Mouse (Mus musculus): ENCODE measurements around the gene Nmnat2. TPM values are rescaled to one million over a fixed set of nuclear protein-coding genes. Genes with fewer than 3 reads are reported as not detected.
A peak's percentile ranks its signal among the peaks of the same experiment; 100 is the strongest.

The Nmnat2 gene
- total RNA-seq, 2 experiments from 2014 or later = 104 to 109 TPM

DNA sequence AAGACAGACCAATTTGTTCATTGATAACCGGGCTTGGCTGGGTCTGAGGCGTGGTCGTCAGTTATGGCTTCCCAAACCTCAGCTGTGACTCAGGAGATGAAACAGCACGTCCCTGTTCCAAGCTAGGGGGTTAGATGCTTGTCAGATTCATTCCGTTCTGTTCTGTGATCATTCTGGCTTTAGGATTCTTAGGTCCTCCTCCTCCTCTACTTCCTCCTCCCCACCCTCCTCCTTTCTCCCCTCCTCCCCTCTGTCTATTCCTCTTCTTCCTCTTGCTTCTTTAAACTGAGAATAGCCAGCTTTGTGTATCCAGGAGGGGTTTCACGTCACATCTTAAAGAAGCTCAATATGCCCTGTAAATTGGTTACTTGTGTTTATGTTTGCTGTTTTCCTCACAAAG, 165.8 kb downstream of the Nmnat2 start:
- DNase-seq (ENCODE audit: low spot score in 2 of 2) = no peak

- no peak for DNase-seq (ENCODE audit: low spot score in 2 of 2)
Measured at GRCm38 (mm10) chr1:153121320-153121719, 166.5 kb downstream of the Nmnat2 start.

DNA sequence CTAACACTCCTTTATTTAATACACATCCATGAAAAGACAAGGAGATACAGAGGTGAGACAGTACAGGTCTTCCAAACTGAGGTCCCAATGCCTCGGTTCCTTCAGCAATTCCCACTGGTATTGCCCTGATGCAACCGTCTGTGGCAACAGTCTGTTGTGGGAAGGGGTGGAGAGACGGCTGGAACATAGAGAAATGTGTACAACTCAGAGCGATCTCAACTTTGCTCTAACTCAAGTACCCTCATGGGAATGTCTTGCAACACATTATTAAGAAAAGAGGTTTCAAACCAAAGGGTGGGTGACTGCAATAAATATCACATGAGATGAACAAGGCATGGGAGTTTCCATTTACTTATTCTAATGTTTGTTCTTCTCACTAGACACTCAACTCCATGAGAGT, 168.0 kb downstream of the Nmnat2 start:
- DNase-seq (ENCODE audit: low spot score in 2 of 2) = no peak

GRCm38 (mm10) chr1:153124502-153124901, 169.7 kb downstream of the Nmnat2 start:
- DNase-seq (ENCODE audit: low spot score in 2 of 2) = no peak

- no peak for DNase-seq (ENCODE audit: low spot score in 2 of 2)
Measured at GRCm38 (mm10) chr1:153125287-153126275, 170.8 kb downstream of the Nmnat2 start.

DNA sequence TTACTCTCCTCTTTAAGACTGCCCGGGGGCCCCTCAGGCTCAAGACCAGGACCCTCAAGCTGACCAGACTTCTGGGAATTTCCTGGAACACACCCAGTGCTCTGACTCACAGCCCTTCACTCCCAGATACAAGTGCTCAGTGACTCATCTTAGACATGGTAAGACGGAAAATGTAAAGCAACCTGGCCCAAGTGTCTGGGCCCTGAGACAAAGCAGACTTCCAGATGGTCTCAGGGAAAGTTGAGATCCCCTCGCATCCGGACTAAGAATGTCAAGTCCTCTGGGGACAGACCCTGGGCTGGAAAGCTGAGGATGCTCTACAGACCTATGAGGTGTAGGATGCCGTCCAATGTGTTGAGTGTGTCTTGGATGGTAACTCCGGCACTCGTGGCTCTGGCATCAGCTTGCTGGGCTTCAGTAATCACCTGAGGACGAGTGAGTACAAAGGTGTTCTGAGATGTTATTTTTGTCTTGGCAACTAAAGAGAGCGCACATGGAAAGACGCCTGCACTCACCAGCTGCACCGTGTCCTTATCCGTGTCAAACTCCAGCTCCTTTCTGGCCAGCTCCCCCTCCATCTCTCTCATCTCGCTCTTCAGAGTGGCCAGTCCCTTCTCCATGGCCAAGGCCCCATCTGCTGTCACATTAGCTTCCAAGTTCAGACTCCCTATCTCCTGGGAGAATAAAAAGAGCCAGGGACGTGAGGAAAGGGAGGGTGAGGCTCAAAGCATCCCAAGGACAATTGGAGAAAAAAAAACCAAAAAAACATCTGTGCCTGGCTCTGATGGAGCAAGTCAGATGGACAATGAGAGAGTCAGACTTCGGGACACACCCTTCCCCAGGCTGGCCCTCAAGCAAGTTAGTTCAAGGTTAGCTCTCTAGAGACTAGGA, 171.9 kb downstream of the Nmnat2 start:
- no peak for DNase-seq (ENCODE audit: low spot score in 2 of 2)

DNA sequence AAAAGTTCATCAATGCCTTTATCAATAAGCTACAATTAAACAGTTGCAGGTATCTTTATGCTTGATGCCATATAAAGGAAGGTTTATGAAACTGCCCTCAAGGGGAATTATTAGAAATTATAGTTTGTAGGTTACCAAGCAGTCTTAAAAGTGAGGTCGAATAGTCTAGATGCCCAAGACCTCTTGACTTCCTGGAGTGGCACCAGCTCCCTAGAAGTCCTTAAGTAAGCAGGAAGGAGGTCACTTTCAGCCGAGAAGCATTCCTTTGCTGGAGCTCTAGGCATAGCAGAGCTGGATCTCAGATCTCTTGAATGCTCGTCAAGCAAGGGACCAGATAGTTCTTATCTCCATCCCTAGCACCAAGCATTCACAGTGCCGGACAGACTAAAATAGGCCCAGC, 172.8 kb downstream of the Nmnat2 start:
- no peak for DNase-seq (ENCODE audit: low spot score in 2 of 2)

- DNase-seq (ENCODE audit: low spot score in 2 of 2) = no peak
Measured at GRCm38 (mm10) chr1:153128780-153129179, 174.0 kb downstream of the Nmnat2 start.

DNA sequence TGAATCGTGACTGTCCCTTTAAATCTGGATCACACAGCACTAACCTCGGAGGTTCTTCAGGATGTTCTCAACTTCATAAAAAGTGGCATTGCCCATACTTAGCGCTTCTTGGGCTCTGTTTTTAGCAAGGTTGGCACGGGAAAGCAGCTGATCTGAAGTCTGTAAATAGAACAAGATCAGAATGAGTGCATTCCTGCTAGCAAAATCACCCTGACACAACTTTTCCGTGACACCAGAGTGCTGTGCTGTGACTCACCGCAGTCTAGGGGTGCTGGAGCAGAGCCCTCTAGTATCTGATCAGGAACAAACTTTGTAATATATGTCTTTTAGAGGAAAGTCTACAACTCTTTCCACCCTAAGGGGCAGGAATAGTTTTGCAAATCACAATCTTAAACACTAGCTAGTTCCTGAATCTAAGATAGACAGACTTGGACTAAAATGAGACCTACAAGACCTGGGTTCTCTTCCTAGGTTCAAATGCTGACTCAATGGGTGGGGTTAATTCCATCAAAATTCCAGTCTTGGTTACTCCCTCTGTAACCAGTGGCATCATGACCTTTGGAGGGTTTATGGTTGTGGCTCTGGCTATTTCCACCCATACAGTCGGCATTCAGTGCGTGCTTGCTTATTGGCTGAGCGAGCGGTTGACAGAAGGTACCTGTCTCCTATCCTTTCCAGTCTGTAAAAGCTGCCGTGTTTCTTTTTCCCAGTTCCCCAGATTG, 175.4 kb downstream of the Nmnat2 start:
- DNase-seq (ENCODE audit: low spot score in 2 of 2) = no peak

- DNase-seq (ENCODE audit: low spot score in 2 of 2) = peak in 1 of 2 experiments; percentile 13
Measured at GRCm38 (mm10) chr1:153133865-153134781, 179.3 kb downstream of the Nmnat2 start.

DNA sequence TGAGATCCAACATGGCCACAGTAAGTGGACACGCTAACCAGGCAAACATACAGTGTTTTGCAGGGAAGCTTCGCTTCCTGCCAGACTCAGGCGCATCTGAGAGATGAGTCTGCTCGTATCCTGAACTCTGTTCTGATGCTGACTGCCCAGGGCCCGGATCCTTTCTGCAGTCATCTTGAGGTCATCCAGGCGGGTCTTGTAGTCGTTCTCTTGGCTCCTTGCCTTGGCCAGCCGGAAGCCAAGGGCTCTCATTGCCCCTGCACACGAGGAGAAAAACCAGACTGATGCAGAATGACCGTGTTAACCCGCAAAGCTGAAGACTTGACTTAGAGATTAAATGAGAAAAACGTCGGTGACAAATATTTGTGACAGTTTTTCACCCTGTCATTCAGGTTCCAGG, 181.9 kb downstream of the Nmnat2 start:
- no peak for DNase-seq (ENCODE audit: low spot score in 2 of 2)

DNA sequence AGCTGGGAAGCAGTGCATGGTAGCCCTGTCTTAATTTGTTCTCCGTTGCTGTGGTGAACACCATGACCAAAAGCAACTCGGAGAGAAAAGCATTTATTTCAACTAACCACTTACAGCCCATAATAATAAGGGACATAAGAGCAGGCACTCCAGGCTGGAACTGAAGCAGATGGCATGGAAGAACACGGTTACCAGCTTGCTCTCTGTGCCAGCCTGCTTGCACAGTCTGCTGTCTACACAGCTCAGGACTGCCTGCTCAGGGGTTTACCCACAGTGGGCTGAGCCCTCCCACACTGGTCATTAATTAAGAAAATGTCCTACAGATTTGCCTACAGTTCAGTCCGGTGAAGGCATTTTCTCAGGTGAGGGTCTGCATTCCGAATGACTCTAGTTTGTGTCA, 183.7 kb downstream of the Nmnat2 start:
- DNase-seq (ENCODE audit: low spot score in 2 of 2) = peak; percentile 12 to 44

DNA sequence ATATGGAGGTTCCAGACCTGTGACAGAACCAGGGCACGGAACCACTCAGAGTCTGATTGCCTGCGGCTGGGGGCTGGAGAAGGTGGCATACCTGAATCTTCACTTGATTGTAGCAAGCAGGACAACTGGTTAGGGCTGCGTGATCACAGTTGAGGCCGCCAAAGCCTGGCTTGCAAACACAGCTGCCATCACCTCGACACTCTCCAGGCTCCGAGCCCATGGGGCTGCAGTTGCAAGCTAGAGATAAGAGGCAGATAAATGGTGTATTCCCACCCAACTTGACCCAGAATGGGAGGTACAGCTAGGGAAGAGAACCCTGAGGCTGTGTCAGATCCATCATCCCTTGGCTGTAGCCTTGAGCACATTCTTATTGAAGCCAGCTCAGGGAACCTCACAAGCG, 184.8 kb downstream of the Nmnat2 start:
- DNase-seq (ENCODE audit: low spot score in 2 of 2) = no peak

DNA sequence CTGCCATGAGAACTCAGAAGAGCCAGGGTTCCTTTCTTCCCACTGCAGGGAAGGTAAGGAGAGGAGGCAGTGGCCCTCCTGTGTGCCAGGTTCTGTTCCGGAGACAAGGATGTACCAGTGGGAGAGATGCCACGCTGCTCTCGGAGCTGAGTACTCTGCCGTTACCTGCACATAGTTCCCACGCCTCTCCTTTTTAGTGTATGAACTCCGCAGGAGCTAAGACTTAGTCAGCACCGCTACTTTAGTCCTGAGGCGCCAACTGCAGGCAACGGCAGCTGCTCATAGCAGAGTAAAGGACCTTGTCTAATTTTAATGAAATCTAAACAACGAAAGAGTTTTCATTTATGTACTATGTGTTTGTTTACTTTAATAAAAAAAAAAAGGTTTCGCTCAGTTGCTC, 185.5 kb downstream of the Nmnat2 start:
- DNase-seq (ENCODE audit: low spot score in 2 of 2) = no peak

DNA sequence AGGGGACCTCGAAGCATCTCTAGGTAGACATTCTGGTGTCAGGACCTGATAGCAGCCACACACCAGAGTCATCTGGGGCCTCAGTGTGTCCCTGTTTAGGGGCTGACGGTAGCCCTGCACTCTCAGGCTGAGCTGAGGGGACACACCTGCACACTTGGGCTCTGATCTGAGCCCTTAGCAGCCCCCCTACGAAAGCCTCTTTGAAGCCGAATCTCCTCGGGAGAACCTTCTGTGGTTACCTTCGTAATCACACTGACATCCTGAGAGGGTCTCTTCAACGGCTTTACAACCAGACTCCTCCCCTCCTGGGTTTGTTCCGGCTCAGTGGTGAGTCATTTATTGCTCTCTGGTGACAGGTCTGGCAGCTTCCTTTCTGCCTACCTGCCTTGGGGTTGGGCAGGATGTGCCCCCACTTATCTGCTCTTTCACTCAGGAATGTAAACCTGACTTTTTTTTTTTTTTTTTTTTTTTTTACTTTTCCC, 186.0 kb downstream of the Nmnat2 start:
- DNase-seq (ENCODE audit: low spot score in 2 of 2) = no peak

DNA sequence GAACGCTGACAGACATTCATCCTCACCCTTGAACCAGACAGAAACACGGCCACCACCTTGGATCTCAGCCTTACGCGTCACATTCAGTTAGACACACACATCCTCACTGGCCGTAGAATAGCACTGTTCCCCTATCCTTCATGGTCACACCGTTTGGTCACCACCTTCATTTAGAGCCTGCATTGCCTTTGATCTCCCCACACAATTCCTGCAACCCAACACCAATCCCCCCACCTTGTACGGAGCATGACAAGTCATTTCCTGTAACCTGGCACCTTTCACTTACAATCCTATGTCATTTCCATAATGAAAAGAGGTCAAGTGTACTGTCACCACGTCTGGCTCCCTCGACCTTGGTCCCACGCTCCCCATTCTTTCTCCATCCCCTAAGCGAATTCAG, 189.2 kb downstream of the Nmnat2 start:
- no peak for DNase-seq (ENCODE audit: low spot score in 2 of 2)

DNA sequence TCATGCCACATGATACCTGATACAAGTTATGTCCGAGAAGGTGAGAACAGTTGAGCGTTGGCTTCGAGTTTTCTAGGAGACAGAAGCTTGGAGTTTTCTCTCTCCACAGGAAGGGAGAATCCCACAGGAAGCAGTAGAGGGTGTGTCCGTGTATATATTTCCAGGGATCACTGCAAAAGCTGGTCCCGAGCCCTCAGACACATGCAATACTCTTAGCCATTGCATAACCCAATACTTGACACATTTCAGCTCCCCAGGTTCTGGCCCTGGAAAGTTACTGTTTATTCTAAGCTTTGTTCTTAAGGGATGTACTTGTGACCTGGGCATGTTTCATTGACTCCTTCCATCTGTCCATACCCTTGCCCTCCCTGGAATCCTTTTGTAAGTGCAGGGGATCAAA, 191.0 kb downstream of the Nmnat2 start:
- DNase-seq (ENCODE audit: low spot score in 2 of 2) = no peak

DNA sequence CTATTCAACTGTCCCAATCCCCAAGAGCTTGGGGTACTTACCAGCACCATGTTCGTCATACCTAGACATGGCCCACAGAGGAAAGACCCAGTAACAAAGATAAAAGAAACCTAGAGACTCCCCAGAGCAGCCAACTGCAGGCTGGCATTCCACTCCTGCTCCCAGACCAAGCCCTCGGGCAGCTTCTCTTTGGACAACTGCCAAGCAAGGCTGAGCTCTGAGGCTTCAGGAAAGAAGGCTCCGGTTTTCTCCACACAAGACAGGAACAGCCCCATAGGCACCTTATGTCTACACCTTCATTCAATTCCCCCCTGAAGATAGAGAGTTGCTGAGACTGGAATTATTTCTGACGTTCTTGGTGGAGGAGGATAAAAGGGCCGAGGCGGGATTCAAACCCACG, 197.8 kb downstream of the Nmnat2 start:
- DNase-seq (ENCODE audit: low spot score in 2 of 2) = no peak

GRCm38 (mm10) chr1:153153619-153154137, 198.9 kb downstream of the Nmnat2 start:
- DNase-seq (ENCODE audit: low spot score in 2 of 2) = no peak

- DNase-seq (ENCODE audit: low spot score in 2 of 2) = no peak
Measured at GRCm38 (mm10) chr1:153155364-153155763, 200.6 kb downstream of the Nmnat2 start.
